Mouse (Mus musculus) hematopoietic stem cell, adult 5-6 weeks (primary cell): ENCODE measurements around the gene Plcb4. TPM values are rescaled to one million over a fixed set of nuclear protein-coding genes. Genes with fewer than 3 reads are reported as not detected.

Experiments
- ATAC-seq, 2 experiments: fragments of 125-278 bp in 1 of 2; replicated peaks in 1 of 2; 2 replicates each; pipeline ENCODE4 v1.8.0; 2016 to 2017; ENCODE audit warnings: inconsistent platforms in 2 of 2, mild to moderate bottlenecking in 2 of 2, moderate number of reproducible peaks in 2 of 2, low read depth in 1 of 2, moderate TSS enrichment in 1 of 2; ENCODE audit not compliant: low FRiP score in 2 of 2, poor library complexity in 2 of 2, severe bottlenecking in 2 of 2, insufficient read depth in 1 of 2, low TSS enrichment in 1 of 2
- total RNA-seq: library from RNA; stranded (forward); fragments of 172-1452, 232-1000 nt; gene quantifications from 2 replicates; pipeline ENCODE4 v1.2.3, GENCODE M21; 2017

The Plcb4 gene
- total RNA-seq, 1 experiment from 2014 or later = 38.5 TPM

DNA sequence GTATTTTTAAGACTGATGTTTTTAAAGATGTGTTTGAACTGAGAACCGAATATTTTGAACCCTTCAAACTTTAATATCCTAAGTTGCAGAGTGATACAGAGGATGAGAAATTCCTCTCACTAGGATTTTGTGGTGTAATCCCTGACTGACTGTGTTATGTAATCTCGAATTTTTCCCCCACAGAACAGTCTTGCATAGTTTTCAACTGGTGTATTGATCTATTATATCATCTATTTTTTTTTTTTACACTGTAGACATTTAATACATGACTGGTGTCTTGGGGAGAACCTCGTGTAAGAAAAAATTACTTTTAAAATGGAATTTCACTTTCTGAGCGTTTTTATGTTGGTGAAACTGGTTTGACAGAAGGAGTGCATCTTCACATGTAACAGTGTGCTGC lies 2.0 kb downstream of the Plcb4 start:
- no peak for ATAC-seq

DNA sequence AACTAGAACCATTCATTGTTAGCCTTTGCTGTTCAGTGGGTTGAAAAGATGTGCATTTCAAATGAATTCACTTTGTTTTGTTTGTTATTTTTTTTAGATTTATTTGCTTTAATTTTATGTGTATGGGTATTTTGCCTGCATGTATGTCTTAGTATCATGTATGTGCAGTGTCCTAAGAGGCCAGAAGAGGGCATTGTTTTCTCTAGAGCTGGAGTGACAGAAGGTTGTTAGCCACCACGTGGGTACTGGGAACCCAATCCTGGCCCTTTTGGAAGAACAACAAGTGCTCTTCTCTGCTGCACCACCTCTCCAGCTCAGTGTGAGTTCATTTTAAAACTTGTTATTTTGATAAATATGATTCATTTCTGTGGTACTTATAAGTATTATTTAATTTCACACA lies 5.0 kb downstream of the Plcb4 start:
- no peak for ATAC-seq

DNA sequence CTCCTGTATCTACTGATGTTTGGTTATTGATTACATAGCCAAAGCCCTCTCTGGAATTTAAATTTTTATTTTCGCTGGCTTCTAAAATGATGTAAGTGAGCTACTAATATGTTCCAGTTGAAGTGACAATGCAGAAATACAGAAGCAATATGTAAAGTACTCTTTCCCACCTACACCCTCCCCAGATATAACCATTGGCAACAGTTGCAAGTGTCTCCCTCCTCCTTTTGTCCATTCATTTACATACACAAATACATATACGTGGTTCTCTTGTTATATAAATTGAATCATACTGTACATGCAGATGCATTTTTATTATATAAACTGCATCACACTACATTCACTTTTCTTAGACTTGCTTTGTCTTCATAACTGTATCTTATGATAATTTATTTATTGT lies 8.7 kb downstream of the Plcb4 start:
- ATAC-seq = no peak

DNA sequence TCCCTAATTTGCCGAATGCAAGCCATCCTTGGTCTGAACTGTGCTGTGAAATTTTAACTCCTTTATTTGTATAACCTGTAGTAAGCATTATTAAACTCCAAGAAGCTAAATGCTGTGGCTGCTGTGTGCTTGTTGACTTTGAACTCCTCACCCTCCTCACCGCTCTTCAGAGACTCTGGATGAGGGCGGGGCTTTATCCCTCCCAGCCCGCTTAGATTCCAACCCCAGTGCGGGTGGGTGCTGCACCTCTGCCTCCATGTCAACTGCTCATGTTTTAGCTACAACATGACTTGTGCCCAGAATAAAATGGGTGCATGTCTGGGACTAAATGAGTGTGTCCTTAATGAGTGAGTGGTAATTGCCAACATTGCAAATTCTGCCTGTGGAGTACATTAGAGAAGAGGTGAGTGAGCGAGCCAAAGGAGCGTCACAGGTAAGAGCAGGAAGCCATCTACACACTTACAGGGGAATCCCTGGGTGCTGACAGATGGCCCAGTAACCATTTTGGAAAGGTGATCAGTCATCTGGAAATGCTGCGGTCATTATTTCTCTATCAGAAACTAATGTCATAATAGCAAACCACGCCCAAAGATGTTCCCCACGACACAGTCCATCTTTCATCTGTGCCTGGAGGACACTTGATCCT lies 13.8 kb downstream of the Plcb4 start:
- no peak for ATAC-seq

DNA sequence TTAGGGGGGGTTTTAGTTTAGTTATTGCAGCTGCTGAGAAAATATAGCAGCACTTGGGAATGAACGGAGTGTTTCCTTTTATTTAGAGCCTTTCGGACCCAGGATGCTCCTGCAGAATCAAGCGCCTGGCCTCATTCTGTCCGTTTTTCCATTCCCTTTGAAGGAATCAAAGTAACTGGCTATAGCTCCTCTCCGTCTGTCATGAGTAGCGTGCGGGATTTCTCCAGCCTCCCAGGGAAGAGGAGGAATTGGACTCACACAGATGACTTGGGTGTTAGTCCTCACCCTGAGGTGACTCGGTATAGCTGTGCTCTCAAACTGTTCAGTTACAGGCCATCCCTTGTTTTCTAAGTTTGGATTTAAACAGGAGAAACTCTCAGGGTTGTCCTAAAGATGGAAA lies 14.8 kb downstream of the Plcb4 start:
- no peak for ATAC-seq

DNA sequence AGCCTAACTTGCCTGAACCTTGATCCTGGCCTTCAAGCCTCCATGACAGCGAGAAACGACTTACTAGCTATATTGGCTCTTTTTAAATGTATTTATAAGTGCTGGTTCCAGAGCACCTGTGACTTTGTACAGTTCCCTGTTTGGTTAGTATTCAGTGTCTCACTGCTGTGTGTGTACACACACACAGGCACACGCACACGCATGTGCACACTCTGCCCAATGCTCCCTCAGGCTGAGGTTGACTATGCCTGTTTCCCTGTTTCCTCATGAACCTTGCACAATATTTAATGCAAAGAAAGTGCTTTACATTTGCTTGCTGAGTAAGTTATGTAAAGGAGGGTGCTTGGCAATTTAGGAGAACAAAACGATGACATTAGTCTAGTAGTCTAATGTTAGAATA lies 16.5 kb downstream of the Plcb4 start:
- ATAC-seq = no peak

DNA sequence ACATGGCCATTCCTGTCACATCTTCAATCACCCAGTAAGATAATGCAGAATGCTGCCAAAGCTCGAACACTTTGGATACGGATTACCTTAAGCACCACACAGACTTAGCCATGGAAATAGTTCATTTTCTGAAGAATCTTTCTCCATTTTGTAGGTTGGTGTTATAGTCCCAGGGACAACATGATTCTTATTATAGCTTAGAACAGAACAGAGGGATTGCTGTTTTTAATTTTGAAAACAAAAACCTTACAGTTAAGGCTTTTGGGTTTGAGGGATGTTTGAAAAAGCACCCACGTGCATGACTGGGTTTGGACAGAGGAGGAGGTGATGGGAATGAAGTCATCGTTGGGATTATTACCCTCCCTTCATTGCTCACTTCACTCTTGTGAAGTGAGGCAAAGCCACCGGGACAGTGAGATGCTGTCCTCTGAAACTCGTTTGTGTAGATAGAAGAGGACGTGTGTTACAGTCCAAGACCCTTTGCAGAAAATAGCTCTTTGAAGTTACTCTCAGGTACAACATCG lies 18.2 kb downstream of the Plcb4 start:
- ATAC-seq = no peak

DNA sequence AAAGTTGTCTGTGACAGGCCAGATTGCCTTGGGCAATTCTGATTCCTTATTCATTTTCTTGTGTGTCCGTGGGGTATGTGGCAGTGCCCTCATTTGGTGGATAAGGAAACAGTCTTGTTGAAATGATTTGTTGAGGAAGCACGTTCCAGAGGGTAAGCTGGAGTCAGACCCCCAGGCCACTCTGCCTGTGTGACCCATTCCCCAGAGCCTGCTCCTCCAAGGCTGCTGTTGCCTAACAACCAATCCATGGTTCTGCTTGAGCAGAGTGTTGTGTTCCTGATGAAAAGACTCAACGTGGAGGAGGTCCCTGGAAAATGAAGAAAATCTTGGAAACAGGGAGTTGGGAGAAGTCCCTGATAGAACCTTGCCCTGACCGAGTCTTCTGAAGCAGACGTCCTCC lies 18.8 kb downstream of the Plcb4 start:
- no peak for ATAC-seq

DNA sequence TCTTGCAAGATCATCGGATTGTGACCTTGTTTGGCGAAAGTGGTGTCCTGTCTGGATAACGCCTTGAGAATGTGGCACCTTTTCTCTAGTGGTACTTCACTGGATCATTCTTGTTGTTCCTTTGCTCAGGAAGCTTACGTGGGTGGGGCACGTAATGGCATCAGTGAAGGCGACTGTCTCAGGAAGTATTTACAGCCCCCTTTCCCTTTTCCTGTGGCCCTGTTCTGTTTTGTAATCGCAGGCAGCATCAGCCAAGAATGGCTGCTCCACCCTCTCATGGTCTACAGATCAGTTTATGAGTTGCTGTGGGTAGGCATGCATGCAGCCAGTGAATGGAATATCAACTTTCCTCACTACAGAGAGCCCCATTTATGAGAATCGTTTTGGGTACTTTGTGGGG lies 21.2 kb downstream of the Plcb4 start:
- no peak for ATAC-seq

DNA sequence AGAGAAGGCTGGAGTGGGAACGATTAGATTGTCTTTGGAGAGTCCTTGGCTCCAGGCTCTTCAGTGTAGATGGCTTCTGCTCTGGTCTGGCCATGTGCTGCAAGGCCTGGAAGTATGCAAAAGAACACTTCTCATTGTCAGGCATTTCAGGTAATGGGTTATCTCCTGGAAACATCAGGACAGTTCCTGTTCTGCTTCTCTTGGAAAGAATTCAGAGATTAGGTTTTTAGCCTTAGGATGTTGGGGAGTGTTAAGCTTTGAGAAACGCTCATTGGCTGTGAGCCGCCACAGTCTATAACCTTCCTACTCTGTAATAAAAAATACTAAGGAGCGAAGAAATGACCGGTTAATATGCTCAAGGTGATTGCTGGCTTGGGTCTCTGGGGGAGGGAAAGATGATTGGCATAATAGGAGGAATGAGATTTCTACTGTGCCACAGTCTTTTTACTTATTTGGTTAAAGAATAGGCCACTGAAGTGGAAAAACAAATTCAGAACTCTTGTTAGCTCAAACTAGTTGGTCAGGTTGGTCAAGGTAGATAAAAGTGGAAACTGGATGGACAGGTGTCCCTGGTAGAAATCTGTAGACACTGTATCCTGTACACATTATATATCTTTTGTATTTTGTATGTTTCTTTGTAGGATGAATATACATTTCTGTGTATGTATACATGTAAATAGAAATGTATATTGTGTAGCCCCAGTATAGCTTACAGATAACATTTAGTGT lies 21.8 kb downstream of the Plcb4 start:
- ATAC-seq = no peak

DNA sequence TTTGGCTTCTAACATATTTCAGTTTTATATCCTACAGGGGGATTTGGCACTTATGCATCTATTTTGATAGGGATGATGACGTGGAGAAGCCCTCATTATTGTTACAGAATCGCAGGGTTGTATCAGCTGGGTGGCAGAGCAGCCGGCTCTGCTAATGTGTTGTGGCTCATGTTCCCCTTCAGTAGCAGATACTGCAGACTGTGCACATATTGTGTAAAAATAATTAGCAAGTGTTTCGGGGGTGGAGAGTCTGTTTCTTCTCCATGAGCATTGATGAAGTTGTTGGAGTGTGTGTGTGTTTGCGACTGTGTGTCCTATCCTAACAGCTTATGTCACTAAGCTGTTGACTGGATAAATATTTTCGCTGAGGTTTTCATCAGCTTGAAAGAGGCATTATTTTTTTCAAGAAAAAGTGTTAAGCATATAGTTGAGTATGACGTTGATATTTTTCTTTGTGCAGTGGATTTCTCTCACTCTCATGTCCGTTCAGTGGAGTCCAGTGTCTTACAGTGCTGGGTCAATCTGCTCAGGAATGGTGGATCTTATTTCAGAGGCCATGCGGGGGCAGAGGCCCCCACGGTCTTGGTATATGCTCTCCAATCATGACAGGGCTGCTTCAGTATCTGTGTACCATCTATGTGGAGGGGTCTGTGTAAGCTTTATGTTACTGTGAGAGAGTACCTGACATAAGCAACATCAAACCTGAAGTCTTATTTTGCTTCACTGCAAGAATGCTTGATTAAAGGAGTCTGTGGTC lies 25.1 kb downstream of the Plcb4 start:
- ATAC-seq = no peak

DNA sequence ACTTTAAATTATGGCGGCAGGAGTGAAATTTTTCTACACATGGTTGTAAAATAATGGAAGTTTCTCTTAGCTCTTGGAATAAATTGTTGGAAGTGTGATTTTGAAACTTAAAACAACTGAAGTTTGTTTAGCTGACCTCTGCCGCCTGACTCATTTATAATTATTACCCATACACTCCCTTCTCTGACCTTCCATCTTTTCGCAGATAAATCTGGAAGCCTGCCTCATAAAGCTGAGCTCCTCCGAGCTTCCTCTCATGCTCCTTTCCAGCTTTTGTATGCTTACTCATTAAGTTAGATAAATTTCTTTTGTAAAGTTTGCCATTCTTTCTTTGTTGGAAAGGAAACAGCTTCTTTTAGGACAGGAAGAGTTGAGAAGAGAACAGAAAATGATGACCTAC lies 27.9 kb downstream of the Plcb4 start:
- ATAC-seq = no peak

DNA sequence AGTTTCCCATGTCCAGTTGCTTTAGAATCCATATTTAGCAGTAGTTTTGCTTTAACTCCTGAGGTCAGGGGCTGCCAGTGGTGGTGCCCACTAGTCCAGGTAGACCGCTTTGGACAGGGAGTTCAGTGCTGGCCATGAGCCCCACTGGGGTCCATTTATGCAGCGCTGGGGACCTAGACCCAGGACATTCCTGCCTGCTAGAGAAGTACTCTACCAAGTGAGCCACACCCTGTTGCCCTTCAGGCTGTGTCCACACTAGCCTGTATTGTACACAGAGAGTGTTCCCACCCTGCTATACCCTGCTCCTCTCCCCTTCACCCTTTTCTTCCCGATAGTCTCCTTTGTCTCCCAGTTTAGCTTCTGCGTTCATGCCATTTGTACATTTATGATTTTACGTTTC lies 28.8 kb downstream of the Plcb4 start:
- no peak for ATAC-seq

DNA sequence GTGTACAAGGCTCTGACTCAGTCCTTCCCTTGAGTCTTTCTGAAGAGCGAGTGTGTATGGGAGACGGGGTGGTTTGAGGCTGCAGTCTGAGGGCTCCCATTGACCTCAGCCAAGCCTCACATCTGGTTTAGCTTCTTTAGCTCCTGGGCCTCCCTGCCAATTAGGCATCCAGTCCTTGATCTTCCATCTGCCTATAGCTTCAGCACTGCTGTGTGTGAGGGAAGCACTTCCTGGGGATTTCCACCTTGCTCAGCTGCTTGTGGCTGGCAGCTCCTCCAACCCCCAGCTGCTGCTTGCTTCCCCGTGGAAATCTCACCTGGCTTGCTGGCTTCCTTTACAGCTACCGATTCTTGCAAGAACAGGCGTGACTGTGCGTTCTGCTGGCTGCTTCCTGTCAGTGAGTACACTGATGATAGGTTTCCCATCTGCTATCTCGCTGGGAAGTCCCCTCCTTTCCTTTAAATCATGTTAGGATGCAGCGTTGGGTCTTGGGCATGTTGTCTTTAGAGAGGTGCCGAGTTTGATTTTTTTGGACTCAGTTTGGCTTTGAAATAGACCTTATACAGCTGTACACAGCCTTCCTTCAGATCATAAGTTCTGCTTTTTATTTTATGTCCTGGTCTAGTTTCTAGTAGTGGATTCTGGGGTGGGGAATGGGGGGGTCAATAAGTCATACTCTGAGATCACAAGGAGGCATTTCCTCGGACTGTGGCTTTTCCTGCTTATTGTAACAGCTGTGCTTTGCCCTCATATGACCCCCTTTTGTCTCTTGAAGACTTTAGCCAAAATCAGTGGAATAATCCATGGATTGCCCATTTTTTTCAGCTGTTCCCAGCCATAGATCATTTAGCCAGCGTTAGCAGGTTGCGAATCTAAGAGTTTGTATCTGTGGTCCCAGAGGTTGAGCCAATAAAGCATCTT lies 34.0 kb downstream of the Plcb4 start:
- peak; percentile 81 to 84 for ATAC-seq

DNA sequence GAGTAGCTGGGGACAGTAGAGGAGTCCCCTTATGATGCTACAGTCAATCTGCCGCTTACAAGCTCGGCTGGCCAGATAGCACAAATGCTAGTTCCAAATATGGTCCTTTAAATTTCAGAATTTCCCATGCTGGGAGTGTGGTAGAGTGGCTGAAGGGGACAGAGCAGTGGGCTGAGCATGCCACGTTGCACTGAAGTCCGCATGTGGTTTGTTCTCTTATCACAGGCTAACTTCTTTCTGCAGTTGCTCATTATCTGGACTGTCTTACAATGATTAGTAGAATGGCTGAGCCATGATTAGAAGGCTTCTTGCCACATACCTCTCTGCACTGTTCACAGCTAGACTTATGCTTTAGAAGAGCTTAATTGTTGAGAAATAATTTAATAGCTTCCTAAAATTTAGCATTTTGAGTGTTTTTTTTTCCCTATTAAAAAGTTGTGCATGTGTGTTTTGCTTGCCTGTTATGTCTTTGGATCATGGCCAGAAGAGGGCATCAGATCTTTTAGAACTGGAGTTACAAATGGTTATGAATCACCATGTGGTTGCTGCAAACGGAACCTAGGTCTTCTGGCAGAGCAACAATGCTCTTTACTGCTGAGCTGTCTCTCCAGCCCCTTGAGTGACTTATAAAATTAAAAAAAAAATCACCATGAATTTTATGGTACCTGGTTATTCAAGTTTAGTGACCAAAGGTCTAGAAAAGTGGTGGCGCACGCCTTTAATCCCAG lies 42.0 kb downstream of the Plcb4 start:
- ATAC-seq = peak; percentile 37 to 79; a peak in 2 of 4 replicates

DNA sequence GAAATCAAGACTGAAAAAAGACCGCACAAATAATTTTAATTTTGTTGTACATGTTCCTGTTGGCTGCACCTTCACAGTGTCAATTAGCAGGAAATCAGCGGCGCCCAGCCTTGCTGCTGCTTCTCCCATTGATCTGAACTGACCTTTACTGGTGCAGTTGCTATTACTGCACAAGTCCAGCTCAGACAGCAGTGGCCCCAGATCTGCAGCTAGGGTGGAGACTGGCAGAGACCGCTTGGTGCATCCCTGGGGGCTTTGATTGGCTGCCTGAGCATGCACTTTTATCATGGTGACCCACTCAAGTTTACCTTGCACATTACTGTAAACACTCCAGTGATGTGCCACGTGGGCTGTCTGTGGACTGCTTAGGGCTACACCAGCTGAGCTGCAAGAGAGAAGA lies 45.9 kb downstream of the Plcb4 start:
- no peak for ATAC-seq

DNA sequence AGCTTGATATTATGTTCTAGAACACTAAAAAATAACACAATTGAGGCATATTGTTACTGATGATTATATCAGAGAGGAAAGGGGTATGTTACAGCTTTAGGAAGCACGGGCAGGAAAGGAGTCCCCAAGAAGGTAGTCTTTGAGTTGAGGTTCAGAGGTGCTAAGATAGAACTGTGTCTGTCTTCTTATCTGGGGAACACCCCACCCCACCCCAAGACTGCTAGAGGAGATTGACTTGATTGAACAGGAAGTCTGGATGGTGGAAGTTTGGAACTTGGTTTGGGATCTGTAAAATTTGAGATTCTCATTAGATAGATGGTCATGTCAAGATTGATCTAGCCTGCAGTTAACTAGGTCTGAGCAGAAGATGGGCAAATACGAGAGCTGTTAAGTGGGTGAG lies 48.5 kb downstream of the Plcb4 start:
- ATAC-seq = no peak
